Mouse (Mus musculus): Measurements from ENCODE around the gene Mdk. TPM values are rescaled to one million over a fixed set of nuclear protein-coding genes. Genes with fewer than 3 reads are reported as not detected.

The Mdk gene
- polyA plus RNA-seq, 1 experiment from 2014 or later: 639 TPM

DNA sequence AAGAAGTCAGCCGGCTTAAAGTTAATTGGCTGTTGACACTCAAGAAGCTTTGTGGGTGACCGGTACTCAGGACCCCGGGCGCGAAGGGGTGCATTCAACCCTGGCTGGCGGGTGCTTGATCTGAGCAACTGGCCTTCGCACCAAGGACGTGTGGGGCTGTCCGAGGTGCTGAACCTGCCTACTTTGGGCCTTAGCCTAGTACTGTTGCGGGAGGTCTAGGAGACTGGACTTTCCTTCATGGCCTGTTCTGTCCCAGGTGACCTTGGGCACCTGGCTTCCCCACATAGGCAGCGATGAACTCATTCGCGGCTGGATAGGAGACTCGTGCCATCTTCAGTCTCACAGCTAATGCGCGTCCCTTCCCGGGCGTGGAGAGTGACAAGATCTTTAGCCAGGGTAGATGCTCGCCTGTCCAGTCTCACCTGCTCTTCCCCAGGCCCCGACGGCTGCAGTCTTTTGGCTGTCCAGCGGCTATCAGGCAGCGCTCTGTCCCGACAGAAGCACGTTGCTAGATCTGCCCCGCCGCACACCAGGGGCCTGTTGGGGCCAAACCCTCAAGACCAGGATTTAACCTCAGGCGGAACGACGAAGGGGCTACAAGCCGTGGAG is 10.8 kb downstream of the Mdk start:
- Histone ChIP-seq H3K27me3 (ENCODE audit: insufficient read depth, low read length) (peaks cover 24% of the 10 kb centered on the region), H3K9ac (ENCODE audit: low read depth, low read length) (no peak overlapping the region), H3K27ac (no peak overlapping the region), H3K4me2 (ENCODE audit: low read length) (peak overlapping the region; percentile 74), H3K36me3 (ENCODE audit: insufficient read depth, low read length) (peaks cover 15% of the 10 kb centered on the region), H3K4me3 (replicated peaks; ENCODE audit: low read depth, low read length) (peak overlapping the region; percentile 43), H3K4me1 (replicated peaks; ENCODE audit: insufficient read depth, low read length) (peaks cover 15% of the 10 kb centered on the region; the same call in 1 of the 2 replicates), H3K9me3 (replicated peaks; ENCODE audit: low read length) (no peaks in the 10 kb centered on the region)
- DNase-seq (ENCODE audit: low spot score) (peak; percentile 74), ATAC-seq (replicated peaks; ENCODE audit: low FRiP score, low read depth) (peak; percentile 65)
- 2% methylated on average over 31 of the region's 31 CpGs for WGBS
- no peak for TF ChIP-seq CTCF (IDR thresholded peaks at IDR 0.05; ENCODE audit: low read depth)

DNA sequence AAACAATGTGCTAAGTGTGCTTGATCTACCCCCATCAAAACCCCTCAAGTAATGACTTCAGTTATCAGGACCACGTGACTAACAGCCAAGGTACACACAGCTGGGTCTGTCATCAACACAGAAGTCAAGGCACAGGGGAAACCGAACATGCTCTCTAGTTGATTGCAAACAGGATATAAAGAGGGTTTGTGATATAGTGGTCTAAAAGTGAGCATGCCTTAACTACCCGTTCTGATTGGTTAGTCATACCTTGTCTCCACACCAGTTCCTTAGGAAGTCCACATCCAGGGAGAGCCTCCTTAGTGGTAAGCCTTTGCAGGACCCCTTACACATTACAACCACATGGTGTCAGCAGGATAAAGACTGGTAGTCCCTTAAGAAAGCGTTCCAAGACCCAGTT is 12.0 kb downstream of the Mdk start:
- Histone ChIP-seq H3K9ac (ENCODE audit: low read depth, low read length) (no peak overlapping the region), H3K4me3 (replicated peaks; ENCODE audit: low read depth, low read length) (no peak overlapping the region), H3K36me3 (ENCODE audit: insufficient read depth, low read length) (peaks cover 19% of the 10 kb centered on the region), H3K4me2 (ENCODE audit: low read length) (no peak overlapping the region), H3K27ac (no peak overlapping the region), H3K4me1 (replicated peaks; ENCODE audit: insufficient read depth, low read length) (peaks cover 15% of the 10 kb centered on the region; the same call in 1 of the 2 replicates), H3K27me3 (ENCODE audit: insufficient read depth, low read length) (peaks cover 24% of the 10 kb centered on the region), H3K9me3 (replicated peaks; ENCODE audit: low read length) (no peaks in the 10 kb centered on the region)
- ATAC-seq (replicated peaks; ENCODE audit: low FRiP score, low read depth) (no peak), DNase-seq (ENCODE audit: low spot score) (no peak)
- no peak for TF ChIP-seq CTCF (IDR thresholded peaks at IDR 0.05; ENCODE audit: low read depth)
- 84% methylated on average over 4 of the region's 4 CpGs for WGBS

DNA sequence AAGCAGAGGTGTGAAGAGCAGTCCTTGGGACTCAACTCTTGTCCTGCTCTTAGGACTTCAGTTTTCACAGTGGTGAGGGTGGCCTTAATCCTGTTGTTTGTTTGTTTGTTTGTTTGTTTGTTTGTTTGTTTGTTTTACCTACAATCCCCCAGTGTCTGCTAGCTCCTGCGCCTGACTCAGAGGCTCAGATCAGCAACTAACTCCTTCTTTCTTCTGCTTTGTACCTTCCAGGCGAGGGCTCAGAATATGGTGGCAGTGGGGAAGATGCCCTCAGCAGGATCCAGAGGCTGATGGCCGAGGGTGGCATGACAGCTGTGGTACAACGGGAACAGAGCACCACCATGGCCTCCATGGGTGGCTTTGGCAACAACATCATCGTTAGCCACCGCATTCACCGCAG is 15.0 kb downstream of the Mdk start:
- Histone ChIP-seq H3K4me2 (ENCODE audit: low read length) (no peak overlapping the region), H3K4me3 (replicated peaks; ENCODE audit: low read depth, low read length) (no peak overlapping the region), H3K27me3 (ENCODE audit: insufficient read depth, low read length) (peaks cover 1% of the 10 kb centered on the region; the same call in 1 of the 2 replicates), H3K36me3 (ENCODE audit: insufficient read depth, low read length) (peaks cover 41% of the 10 kb centered on the region), H3K9ac (ENCODE audit: low read depth, low read length) (no peak overlapping the region), H3K4me1 (replicated peaks; ENCODE audit: insufficient read depth, low read length) (peaks cover 5% of the 10 kb centered on the region; the same call in 1 of the 2 replicates), H3K9me3 (replicated peaks; ENCODE audit: low read length) (no peaks in the 10 kb centered on the region), H3K27ac (no peak overlapping the region)
- TF ChIP-seq CTCF (IDR thresholded peaks at IDR 0.05; ENCODE audit: low read depth): no peak
- ATAC-seq (replicated peaks; ENCODE audit: low FRiP score, low read depth) (no peak), DNase-seq (ENCODE audit: low spot score) (no peak)
- WGBS: 94% methylated on average over 7 of the region's 7 CpGs

- 90% methylated on average over 7 of the region's 7 CpGs for WGBS
- H3K9ac ChIP-seq (ENCODE audit: low read depth, low read length): no peak overlapping the region
- TF ChIP-seq CTCF (IDR thresholded peaks at IDR 0.05; ENCODE audit: low read depth): no peak
- no peak overlapping the region for H3K4me2 ChIP-seq (ENCODE audit: low read length)
- no peaks in the 10 kb centered on the region for H3K27me3 ChIP-seq (ENCODE audit: insufficient read depth, low read length)
- H3K4me1 ChIP-seq (replicated peaks; ENCODE audit: insufficient read depth, low read length): no peaks in the 10 kb centered on the region
- H3K4me3 ChIP-seq (replicated peaks; ENCODE audit: low read depth, low read length): no peak overlapping the region
- ATAC-seq (replicated peaks; ENCODE audit: low FRiP score, low read depth): no peak
- H3K27ac ChIP-seq: no peak overlapping the region
- no peak for DNase-seq (ENCODE audit: low spot score)
- peaks cover 46% of the 10 kb centered on the region for H3K36me3 ChIP-seq (ENCODE audit: insufficient read depth, low read length)
- H3K9me3 ChIP-seq (replicated peaks; ENCODE audit: low read length): no peaks in the 10 kb centered on the region
Measured at GRCm38 (mm10) chr2:91916346-91916977, 15.6 kb downstream of the Mdk start.

DNA sequence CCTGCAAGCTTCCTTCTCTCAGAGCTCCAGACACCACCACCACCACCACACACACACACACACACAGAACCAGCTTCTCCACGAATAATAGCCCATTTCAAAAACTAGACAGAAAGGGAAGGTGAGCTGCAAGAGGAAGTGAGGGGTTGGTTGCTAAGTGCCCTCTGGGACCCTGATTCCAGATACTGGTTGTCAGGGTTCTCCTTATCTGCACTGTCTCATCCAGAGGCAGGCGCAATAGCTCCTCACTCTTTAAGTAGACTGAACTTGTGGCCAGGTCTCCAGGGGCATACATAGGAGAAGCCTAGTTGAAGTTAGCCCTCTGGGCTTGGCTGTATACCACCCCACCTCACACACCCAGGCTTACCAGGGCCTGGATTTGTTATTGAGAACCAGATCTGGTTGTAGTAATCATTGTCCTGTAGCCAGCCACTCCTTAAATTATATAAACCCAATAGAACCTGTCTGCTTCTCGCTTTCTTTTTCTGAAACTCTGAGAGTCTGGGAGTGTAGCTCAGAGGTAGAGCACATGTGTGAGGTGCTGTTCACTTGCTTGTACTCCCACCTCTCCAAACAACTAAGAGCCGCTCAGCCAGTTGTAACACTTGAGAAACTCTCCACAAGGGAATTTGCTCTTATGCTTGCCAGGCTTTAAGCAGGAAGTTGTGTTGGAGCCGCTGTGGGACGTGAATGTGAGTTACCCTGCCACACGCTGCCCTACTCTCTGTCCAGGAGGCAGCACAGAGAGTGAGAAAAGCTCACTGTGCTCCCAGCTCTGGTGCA is 18.6 kb downstream of the Mdk start:
- Histone ChIP-seq H3K4me3 (replicated peaks; ENCODE audit: low read depth, low read length) (no peak overlapping the region), H3K4me1 (replicated peaks; ENCODE audit: insufficient read depth, low read length) (no peaks in the 10 kb centered on the region), H3K9me3 (replicated peaks; ENCODE audit: low read length) (no peaks in the 10 kb centered on the region), H3K27me3 (ENCODE audit: insufficient read depth, low read length) (no peaks in the 10 kb centered on the region), H3K27ac (no peak overlapping the region), H3K4me2 (ENCODE audit: low read length) (no peak overlapping the region), H3K36me3 (ENCODE audit: insufficient read depth, low read length) (peaks cover 69% of the 10 kb centered on the region), H3K9ac (ENCODE audit: low read depth, low read length) (no peak overlapping the region)
- TF ChIP-seq CTCF (IDR thresholded peaks at IDR 0.05; ENCODE audit: low read depth): no peak
- 84% methylated on average over 7 of the region's 7 CpGs for WGBS
- no peak for DNase-seq (ENCODE audit: low spot score)
- no peak for ATAC-seq (replicated peaks; ENCODE audit: low FRiP score, low read depth)

GRCm38 (mm10) chr2:91912616-91913015 is 19.5 kb downstream of the Mdk start:
- no peak for DNase-seq (ENCODE audit: low spot score)
- TF ChIP-seq CTCF (IDR thresholded peaks at IDR 0.05; ENCODE audit: low read depth): no peak
- no peak overlapping the region for H3K4me3 ChIP-seq (replicated peaks; ENCODE audit: low read depth, low read length)

More at GRCm38 (mm10) chr2:91912616-91913015, 19.5 kb downstream of the Mdk start:
- ATAC-seq (replicated peaks; ENCODE audit: low FRiP score, low read depth): no peak
- no peak overlapping the region for H3K27ac ChIP-seq
- 70% methylated on average over 3 of the region's 3 CpGs for WGBS
- no peak overlapping the region for H3K4me2 ChIP-seq (ENCODE audit: low read length)
- no peaks in the 10 kb centered on the region for H3K27me3 ChIP-seq (ENCODE audit: insufficient read depth, low read length)
- peaks cover 63% of the 10 kb centered on the region for H3K36me3 ChIP-seq (ENCODE audit: insufficient read depth, low read length)
- no peaks in the 10 kb centered on the region for H3K4me1 ChIP-seq (replicated peaks; ENCODE audit: insufficient read depth, low read length)
- H3K9me3 ChIP-seq (replicated peaks; ENCODE audit: low read length): no peaks in the 10 kb centered on the region
- no peak overlapping the region for H3K9ac ChIP-seq (ENCODE audit: low read depth, low read length)
